Mouse (Mus musculus) heart, postnatal 25 days (tissue): ENCODE results near the gene Pi4k2b. TPM values are rescaled to one million over a fixed set of nuclear protein-coding genes. Genes with fewer than 3 reads are reported as not detected.
A peak's percentile ranks its signal among the peaks of the same experiment; 100 is the strongest.
"Not testable (repeated sequence)": the region's sequence is repeated elsewhere in the genome, so short reads cannot be mapped to it uniquely, and the experiment has no call there.

Experiments
- DNase-seq: peaks from one replicate; pipeline ENCODE4 v3.0.0; 2022; ENCODE audit warnings: low spot score
- intact Hi-C: fragments of 180-260 bp; cut with DNase I; formaldehyde crosslinking; loops from one replicate; pipeline ENCODE4 v1.15.1; 2025
- total RNA-seq, 2 experiments: library from RNA; stranded (reverse); gene quantifications; 2 replicates each; pipeline ENCODE4 v1.2.3; 2021

Gene Pi4k2b
- total RNA-seq, 2 experiments from 2014 or later = 2.3 to 3.0 TPM

DNA sequence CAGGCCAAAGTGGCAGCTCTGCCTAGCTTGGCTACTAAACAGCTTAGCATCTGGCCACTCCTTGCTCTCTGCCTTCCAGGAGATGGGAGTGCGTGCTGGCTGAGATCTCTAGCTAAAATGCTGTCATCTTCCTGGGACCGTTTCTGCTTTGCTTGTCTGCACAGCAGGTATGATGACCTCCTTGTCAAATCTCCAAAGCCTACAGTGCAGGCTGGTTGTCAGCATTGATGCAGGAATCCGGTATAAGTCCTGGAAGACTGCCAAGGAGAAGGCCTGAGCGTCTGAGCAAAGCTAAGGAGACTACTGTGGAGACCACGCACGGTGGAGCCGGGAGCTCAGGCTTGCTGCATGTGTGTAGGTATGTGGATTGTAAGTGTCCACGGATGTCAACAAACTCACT, 33.9 kb downstream of the Pi4k2b start, which contains the start of gene Zcchc4:
TSS of gene Zcchc4 (plus strand) at position 173 of the 400 bp plus-strand sequence.
- DNase-seq = no peak
- intact Hi-C loops = no loop called here

DNA sequence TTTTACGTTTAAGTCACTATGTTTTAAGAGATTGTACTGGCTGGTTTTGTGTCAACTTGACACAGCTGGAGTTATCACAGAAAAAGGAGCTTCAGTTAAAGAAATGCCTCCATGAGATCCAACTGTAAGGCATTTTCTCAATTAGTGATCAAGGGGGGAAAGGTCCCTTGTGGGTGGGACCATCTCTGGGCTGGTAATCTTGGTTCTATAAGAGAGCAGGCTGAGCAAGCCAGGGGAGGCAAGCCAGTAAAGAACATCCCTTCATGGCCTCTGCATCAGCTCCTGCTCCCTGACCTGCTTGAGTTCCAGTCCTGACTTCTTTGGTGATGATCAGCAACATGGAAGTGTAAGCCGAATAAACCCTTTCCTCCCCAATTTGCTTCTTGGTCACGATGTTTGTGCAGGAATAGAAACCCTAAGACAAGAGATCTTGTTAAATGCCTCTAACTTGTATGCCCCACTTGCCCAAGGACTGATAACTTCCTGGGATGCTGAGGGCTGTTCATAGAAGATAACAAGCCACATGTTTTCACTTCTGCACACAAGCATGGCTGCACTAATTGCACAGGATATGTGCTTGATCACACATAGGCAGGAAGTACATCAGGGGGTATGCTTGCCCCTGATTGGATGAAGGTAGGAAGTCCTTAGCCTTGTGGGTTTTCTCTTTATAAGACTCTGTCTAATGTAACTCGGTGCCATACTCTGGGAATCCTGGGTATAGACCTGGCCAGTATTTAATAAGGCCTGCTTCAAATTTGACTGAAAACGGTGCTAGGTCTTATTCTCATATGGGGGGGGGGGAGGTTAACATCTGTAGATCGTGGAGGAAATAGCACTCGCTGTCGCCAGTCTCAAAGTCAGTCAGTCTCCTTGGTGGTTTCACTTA, 35.3 kb downstream of the Pi4k2b start:
- DNase-seq, intact Hi-C loops: not testable (repeated sequence)

DNA sequence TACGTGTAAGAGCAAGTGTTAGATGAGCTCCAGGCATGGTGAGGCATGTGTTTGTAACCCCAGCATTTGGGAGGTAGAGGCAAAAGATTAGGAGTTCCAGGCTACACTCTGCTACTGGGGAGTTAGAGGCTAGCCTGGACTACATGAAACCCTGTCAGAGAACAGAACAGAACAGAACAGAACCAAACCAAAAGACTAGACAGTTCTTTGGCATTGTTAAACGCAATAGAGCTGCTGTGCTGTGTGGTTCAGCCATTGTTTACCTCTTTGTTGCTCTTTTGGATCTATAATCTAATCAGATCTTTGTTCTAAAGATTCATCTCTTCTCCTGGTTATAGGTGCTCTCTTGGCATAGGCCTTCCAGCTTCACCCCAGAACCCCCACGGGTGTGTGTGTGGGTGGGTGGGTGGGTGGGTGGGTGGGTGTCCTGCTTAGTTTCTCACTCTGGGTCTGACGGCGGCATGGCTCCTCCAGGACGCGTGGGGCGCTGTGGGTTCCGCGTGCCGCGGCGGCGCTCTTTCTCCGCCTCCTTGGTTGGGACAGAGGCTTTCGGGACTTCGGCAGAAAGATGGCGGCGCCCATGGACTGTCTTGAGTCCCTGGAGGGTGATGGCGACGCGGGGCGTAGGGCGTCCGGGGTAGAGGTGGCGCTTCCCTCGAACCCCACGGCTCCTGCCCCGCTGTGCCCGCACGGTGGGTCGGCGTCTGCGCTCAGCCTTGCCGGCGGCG, 41.3 kb downstream of the Pi4k2b start:
- DNase-seq = peak; percentile 63
- intact Hi-C loops = loop anchor here (2.0 kb wide), 1 partner anchor 114 kb away; the partner anchor contains the start of gene Sepsecs

DNA sequence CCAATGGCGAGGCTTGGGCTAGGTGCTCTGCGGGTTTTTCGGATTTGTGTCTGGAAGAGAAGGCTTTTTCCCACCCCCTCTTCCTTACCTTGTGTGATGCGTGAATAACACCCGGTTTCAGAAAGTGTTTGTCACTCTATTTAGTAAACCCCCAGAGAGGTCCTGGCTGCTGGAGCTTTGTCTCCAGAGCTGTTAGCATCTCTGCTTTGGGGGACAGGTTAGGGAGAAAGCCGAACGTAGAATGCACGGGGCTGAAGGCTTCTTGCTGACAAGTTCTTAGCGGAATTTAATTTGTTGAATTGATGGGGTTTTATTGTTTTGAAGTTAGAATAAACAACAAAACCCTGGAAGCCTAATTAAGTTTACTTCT, 41.9 kb downstream of the Pi4k2b start:
- DNase-seq = no peak
- intact Hi-C loops = loop anchor here (2.0 kb wide), 1 partner anchor 114 kb away; the partner anchor contains the start of gene Sepsecs

DNA sequence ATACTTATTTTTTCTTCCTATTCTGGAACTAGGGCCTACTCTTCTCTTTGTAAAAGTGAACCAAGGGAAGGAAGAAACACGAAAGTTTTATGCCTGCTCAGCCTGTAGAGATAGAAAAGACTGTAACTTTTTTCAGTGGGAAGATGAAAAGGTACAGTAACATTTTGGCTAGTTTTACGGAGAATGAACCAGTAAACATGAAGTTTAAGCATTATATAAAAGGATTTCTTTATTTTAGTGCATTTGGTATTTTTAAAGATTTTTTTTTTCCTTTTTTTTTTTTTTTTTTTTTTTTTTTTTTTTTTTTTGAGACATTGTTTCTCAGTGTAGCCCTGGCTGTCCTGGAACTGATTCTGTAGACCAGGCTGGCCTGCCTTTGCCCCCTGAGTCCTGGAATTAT, 42.6 kb downstream of the Pi4k2b start:
- intact Hi-C loops = loop anchor here (2.0 kb wide), 1 partner anchor 115 kb away; the partner anchor contains the start of gene Sepsecs
- DNase-seq = no peak

DNA sequence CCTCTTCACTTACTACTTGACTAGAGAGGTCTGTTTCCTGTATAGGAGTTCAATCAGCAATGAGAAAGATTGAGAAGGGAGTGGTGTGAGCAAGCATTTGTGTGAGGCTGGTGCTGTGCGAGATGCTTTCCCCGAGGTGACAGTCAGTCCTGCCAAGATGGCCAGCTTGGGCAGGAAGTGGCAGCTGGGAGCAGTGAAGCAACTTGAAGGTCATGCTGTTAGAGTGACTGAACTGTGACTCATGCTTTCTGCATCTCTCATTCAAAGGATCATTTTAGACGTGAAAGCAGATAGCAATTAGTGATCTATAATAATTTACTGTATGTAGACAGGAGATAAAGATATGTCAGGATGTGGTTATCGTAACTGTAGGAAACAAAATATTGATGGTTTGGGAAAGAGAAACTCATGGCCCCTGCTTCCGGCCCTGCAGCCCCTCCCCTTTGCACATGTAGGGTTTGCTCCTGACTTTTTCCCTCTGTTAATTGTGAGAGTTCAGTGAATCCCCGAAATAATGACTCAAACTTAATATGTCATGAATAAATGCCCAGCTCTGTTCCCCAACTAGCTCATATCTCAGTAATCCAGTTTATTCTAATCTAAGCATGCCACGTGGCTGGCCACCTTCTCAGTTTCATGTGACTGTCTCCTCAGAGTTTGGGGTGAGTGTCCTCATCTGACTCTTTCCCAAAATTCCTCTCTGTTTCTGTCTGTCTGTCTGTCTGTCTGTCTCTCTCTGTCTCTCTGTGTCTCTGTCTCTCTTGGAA, 45.4 kb downstream of the Pi4k2b start:
- no peak for DNase-seq
- intact Hi-C loops = loop anchor here (5.0 kb wide), 1 partner anchor 46 kb away; the partner anchor contains the start of gene Anapc4

DNA sequence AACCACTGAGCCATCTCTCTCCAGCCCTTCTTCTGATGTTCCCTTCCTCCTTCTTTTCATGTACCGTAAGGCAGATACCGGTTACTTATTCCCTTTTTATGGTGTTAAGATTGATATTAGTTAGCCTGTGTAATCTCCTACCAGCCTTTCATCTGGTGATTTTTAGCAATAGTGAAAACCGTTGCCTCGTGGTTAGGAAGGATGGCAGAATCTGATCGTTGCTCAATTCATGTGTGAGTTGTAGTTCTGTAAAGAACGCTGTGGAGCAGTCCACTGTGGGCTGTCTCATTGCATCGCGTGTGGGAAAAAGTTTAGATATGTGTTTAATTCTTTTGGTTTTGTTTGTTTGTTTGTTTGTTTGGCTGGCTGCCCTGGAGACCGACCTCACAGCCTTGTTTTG, 51.9 kb downstream of the Pi4k2b start:
- intact Hi-C loops = no loop called here
- DNase-seq = no peak

DNA sequence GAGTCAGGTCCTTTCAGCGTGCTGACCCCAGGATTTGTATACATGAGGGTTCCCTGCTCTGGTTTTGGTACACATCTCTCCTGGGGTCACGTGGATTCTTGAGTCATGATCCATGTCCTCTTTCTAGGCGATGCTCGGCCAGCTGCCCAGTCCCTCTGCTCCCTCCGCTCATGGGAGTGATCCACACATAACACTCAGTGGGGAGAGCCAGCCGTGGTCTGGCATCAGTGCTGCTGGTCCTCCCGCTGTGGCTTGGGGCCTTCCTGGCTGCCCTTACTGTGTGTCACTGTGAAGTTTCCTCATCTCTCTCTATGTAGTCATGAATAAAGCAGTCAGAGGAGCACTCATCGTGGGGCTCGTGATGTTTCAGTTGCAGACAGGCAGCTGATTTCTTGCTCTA, 52.7 kb downstream of the Pi4k2b start:
- intact Hi-C loops = no loop called here
- DNase-seq = no peak

DNA sequence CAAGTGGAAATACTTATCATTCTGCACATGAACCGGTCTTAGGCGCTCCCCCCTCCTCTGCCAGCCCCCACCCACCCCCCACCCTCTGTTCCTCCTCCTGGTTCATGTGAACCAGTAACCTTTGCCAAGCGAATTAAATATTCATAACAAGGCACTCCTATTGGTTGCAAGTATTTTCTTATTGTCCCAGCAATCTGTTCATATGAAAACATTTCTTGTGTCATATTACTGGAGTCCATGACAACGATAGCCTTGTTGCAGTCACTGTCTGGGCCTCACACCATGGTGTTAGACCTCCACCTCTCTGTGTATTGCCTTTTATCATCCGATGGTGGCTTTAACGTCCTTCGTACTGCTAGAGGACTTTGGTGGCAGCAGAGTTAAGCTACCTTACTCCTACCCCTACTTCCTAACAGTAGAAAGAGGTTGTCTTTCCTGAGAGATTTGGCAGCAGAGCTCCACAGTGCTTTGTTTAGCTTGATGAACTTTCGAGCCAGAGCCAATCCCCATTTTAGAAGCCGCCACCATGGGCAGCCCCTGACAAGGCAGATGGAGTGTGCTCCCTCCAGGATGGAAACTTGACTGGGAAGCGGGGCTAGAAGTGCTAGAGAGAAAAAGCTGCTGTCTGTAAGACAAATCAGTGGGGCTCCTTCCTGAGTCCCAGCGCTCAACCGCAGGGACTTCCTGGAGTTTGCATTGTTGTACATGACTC, 58.1 kb downstream of the Pi4k2b start:
- intact Hi-C loops = no loop called here
- no peak for DNase-seq

DNA sequence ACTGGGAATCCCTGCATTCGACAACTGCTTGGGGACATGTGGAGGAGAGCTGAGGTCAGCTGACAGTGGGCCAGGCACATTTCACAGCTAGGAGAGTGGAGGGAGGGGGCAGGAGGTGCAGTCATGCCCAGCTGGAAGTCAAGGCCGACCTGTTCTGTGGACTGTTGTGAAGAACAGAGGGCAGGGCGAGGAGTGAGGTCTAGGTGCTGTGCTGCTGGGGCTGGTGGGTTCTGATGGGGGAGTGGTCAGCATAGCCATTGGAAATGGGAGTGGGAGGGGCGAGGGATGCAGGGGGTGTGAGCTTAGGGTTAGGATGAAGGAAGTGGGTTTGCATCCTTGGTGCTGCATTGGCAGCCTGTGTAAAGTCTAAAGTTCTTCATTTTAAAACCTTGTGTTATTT, 64.4 kb downstream of the Pi4k2b start:
- no peak for DNase-seq
- intact Hi-C loops = no loop called here

DNA sequence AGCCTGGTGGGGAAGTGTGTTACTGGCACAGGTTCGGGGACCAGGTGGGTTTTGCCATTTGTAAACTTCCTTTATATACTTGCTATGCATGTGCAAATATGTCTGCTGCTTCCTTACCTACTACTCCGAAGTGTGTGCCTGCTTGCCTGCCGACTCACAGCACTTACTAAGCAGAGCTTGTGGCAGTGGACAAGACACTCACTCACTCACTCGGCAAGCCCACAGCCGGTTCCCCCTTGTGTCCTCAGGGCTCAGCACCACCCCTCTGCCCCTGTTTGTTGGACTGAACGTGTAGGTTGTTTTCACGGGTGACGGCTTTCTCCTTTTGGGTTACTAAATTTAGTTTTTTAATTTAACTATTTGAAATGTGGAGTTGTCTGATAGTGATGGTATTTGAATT, 65.0 kb downstream of the Pi4k2b start:
- intact Hi-C loops = no loop called here
- no peak for DNase-seq

DNA sequence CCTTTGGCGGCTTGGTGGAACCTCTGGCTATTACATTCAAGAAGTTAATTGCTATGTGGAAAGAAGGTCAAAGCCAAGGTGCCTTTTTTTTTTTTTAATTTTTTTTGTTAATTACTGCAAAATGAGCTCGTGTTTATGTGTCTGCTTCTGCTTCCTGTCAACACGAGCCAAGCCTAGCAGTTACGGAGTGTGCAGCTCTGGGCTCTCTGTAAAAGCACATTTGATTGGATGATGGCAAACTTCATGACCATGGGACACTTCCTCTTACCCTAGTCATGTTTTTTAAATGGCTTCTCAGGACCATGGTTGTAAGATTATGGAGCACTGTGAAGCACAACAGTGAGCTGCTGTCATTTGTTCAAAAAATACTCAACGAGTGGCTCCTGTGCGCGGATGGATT, 65.7 kb downstream of the Pi4k2b start:
- intact Hi-C loops = no loop called here
- DNase-seq = no peak

DNA sequence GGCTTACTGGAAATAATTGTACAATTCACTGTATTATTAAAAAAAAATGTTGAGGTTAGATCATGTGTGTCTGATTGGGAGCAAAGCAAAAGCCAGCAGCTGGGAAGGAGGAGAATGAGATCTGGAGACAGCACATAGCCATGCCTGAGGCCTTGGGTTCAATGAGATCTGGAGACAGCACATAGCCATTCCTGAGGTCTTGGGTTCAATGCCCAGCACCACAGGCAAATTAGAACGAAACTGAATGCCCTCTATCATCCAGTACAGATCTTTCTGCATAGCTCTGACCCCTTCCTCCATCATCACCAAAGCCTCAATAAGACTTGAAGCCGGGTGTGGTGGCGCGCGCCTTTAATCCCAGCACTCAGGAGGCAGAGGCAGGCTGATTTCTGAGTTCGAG, 69.1 kb downstream of the Pi4k2b start:
- no peak for DNase-seq
- intact Hi-C loops = loop anchor here (10.0 kb wide), 1 partner anchor 146 kb away; the partner anchor contains the start of gene Sepsecs

DNA sequence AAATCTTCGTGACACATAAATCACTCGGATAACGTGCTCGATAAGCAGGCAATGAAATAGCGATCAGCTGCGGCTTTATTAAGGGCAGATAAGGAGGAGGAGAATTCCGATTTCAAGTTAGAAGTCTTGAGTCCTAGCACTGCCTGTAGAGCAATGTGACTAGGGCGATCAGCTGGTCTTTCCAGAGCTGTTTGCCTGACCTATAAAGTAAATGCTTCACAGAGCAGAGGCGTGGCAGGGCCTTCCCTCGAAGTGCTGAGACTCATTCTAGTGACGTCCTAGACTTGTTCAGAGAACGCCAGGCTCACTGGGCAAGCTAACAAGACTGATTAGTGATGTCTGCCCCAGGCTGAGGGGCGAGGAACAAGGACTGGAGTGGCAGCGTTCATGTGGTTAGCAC, 69.7 kb downstream of the Pi4k2b start:
- intact Hi-C loops = loop anchor here (10.0 kb wide), 1 partner anchor 146 kb away; the partner anchor contains the start of gene Sepsecs
- DNase-seq = no peak

DNA sequence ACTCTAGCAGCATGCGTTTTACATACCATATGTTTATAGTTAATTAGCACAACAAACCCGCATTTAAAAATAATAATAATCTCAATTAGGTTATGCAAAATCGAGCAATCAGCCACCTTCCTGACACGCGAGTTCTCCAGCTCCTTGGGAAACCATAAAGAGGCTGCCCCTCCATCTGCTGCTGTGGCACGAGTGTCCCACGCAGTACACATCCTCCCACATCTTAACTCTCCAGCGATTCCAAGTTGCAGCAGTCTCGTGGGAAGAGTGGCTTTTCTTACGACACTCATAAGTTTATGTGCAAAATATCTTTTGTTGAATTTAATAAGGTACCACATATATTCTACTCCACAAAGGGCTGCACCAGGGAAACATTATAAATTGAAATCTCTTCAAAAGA, 71.1 kb downstream of the Pi4k2b start:
- intact Hi-C loops = loop anchor here (10.0 kb wide), 1 partner anchor 148 kb away; the partner anchor contains the start of gene Sepsecs
- DNase-seq = no peak

DNA sequence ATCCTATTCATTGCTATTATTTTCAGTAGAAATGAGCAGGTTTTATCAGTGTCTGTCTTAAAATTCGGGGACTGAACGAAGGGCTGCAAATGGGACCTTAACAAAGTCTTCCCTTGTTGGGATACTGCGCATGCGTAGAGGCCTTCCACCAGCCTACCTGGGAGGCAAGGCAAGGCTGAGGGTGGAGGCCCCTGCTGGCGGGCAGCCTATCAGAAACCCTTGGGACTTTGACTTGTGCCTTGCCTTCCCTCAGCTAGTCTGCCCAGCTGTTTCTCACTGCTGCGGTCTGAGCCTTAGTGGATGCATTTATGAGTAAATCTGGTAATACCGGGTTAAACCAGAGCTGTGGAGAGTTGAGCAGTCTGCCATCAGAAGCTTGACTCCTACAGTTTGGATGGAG, 71.9 kb downstream of the Pi4k2b start:
- intact Hi-C loops = loop anchor here (10.0 kb wide), 1 partner anchor 149 kb away; the partner anchor contains the start of gene Sepsecs
- no peak for DNase-seq

DNA sequence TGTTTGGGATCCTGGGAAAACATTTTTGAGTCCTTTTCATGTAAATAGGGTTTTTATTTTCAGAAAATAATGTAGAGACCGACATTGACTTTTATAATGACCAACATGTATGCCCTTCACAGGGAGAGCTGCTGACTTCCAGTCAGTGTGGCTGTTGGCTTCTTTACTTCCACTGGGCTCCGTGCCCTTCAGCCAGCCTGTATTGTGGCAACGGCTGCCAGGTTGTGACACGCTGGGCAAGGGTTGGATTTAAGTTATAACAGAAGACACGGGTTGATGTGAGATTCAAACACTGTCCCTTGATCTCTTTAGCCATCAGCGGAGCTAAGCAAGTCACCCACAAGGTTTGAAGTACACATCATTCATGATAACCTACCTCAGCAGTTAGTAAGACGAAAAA, 77.3 kb downstream of the Pi4k2b start:
- intact Hi-C loops = loop anchor here (10.0 kb wide), 1 partner anchor 154 kb away; the partner anchor contains the start of gene Sepsecs

More for the DNA sequence above, 77.3 kb downstream of the Pi4k2b start:
- no peak for DNase-seq
